Mouse (Mus musculus) embryonic fibroblast, embryonic 13.5 days (primary cell): ENCODE data around the gene Tnrc18. TPM values are rescaled to one million over a fixed set of nuclear protein-coding genes. Genes with fewer than 3 reads are reported as not detected.

ENCODE experiments used
- H3K27ac ChIP-seq: 2 replicates; pipeline ENCODE4 v1.5.1; 2012; ENCODE audit warnings: low read length, control low read depth, inconsistent platforms; ENCODE audit not compliant: insufficient read depth
- H3K4me1 ChIP-seq: 2 replicates; pipeline ENCODE4 v1.6.1; 2011; ENCODE audit warnings: low read length; ENCODE audit not compliant: control insufficient read depth, insufficient read depth
- H3K4me3 ChIP-seq: 2 replicates; pipeline ENCODE4 v1.5.1; 2011; ENCODE audit warnings: mild to moderate bottlenecking, control low read depth, low read length; ENCODE audit not compliant: insufficient read depth
- CTCF ChIP-seq: IDR thresholded peaks from 2 replicates; pipeline ENCODE4 v1.5.1; 2011; ENCODE audit warnings: mild to moderate bottlenecking, control low read depth, low read length, moderate library complexity, borderline replicate concordance; ENCODE audit not compliant: insufficient read depth
- POLR2A ChIP-seq: IDR thresholded peaks from 2 replicates; pipeline ENCODE4 v1.6.1; 2011; ENCODE audit warnings: low read depth, mild to moderate bottlenecking, control low read depth, low read length, moderate library complexity
- polyA plus RNA-seq: library from polyadenylated mRNA; stranded (reverse); fragments of >200 nt; gene quantifications from 2 replicates; pipeline ENCODE4 v1.2.4, GENCODE M21; 2011; ENCODE audit warnings: low read depth; ENCODE audit not compliant: missing spikeins, insufficient read length

The Tnrc18 gene
- polyA plus RNA-seq, 1 experiment: 98.0 TPM

- H3K4me3 ChIP-seq: no peak overlapping the region
- no peak overlapping the region for H3K27ac ChIP-seq
- no peak for TF ChIP-seq POLR2A
- TF ChIP-seq CTCF: no peak
- H3K4me1 ChIP-seq: no peaks in the 10 kb centered on the region
Observed at GRCm38 (mm10) chr5:142750173-142750572, 67.3 kb downstream of the Tnrc18 start.

DNA sequence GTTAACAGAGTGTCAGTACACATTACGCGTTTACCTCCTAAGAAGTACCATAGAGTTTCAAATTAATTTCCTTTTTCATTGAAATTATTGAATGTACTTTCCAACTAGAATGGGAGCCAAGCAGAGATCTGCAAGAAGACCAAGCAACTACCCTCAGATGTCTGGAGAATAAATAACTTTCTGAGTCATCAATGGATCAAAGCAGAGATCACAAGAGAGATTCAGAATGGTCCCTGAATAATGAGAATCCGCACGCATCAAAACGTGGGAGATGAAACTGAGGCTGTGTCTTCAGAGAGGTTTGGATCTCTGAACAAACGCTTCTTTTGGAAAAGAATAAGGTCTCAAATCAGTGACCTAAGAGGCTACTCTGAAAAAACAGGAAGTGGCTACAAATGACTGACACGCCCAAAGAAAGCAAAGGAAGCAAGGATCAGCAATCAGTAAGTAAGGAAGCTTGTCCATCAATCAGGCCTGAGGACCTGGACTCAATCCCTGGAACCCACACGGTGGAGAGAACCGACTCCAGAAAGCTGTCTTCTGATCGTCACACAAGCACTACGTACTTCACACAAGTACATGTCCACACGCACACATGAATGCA is 70.3 kb downstream of the Tnrc18 start:
- Histone ChIP-seq H3K4me3 (no peak overlapping the region), H3K4me1 (no peaks in the 10 kb centered on the region), H3K27ac (no peak overlapping the region)
- TF ChIP-seq CTCF (no peak), POLR2A (no peak)

GRCm38 (mm10) chr5:142739941-142740340 is 77.5 kb downstream of the Tnrc18 start:
- no peak overlapping the region for H3K27ac ChIP-seq
- H3K4me3 ChIP-seq: no peak overlapping the region
- no peaks in the 10 kb centered on the region for H3K4me1 ChIP-seq
- TF ChIP-seq CTCF (no peak), POLR2A (no peak)

DNA sequence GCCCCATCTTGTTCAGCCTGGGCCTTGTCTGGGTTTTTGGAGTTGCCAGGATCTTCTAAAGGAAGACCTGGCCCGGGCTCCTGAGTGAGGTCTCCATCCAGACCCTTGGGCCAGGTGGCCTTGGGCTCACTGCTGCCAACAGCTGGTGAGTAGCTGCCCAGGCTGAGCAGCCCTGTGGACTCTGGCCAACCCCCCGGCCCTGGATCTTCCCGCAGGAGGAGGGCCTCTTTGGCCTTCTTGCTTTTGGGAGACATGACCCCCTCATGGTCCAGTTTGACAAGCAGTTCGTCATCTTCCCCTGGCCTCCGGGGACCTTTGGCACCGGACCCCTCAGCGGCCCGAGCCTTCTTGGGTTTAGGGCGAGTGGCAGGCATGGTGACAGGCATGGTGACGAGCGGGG is 85.5 kb downstream of the Tnrc18 start:
- H3K4me3 ChIP-seq: no peak overlapping the region
- no peak overlapping the region for H3K27ac ChIP-seq
- H3K4me1 ChIP-seq: no peaks in the 10 kb centered on the region
- no peak for TF ChIP-seq CTCF

GRCm38 (mm10) chr5:142730295-142730694 is 87.2 kb downstream of the Tnrc18 start:
- Histone ChIP-seq H3K27ac (no peak overlapping the region), H3K4me1 (no peaks in the 10 kb centered on the region), H3K4me3 (no peak overlapping the region)
- TF ChIP-seq POLR2A (no peak), CTCF (no peak)

DNA sequence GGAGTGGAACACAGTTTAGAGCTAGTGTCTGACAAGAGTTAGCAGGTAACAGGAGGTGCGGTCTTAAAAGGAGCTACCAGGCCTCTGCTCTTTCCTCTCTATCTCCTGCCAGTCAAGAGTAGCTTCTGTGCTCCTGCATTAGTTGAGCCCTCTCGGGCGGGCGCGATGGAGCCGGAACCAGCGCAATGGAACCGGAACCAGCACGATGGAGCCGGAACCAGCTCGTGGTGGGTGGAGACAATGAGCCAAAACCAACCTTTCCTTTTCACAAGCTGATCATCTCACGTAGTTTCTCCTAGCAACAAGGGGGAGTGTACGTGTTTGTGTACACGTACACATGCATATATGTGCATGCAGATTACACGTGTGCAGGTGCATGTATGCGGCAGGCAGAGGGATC is 89.2 kb downstream of the Tnrc18 start:
- TF ChIP-seq CTCF (no peak), POLR2A (no peak)

DNA sequence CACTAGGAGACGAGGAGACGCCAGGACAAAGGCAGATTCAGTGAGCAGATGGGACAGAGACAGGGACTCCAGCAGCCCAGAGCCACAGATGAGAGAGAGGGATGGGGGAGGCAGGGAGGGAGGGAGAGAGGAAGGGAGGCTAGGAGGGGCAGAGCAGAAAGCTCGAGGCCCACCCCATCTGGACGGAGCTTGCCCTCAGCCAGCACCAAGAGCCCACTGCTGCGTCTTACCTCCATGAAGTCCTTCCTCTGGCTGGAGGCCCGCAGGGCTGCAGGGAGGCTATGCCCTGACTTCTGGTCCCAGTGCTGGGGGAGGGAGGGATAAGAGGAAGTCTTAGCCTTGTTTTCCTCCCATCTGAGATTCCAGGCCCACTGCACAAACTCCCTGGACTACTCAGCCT is 90.7 kb downstream of the Tnrc18 start:
- Histone ChIP-seq H3K4me1 (no peaks in the 10 kb centered on the region), H3K27ac (no peak overlapping the region), H3K4me3 (no peak overlapping the region)
- no peak for TF ChIP-seq CTCF
- TF ChIP-seq POLR2A: no peak

More for the DNA sequence above, 89.2 kb downstream of the Tnrc18 start:
- Histone ChIP-seq H3K4me1 (no peaks in the 10 kb centered on the region), H3K4me3 (no peak overlapping the region), H3K27ac (no peak overlapping the region)

DNA sequence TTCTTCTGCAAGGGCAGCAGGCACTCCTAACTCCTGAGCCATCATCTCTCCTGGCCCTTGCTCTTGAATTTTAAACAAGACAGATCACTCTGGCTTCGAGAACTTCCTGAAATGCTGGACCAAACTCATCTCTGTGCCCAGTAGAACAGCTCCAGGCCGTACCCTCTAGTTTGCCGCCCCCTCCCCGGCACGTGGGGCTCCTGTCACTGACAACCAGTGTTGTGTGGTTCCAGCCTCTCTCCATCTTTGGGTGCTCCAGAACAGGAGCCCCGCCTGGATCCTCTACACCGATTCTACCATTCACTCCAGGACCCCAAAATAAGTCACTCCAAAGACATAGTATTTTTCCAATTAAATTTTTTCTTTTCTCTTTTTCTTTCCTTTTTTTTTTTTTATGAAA is 93.2 kb downstream of the Tnrc18 start:
- H3K4me1 ChIP-seq: no peaks in the 10 kb centered on the region
- no peak overlapping the region for H3K27ac ChIP-seq
- H3K4me3 ChIP-seq: no peak overlapping the region
- TF ChIP-seq POLR2A (no peak), CTCF (no peak)

GRCm38 (mm10) chr5:142723520-142724133 is 93.8 kb downstream of the Tnrc18 start:
- Histone ChIP-seq H3K4me1 (no peaks in the 10 kb centered on the region), H3K27ac (no peak overlapping the region), H3K4me3 (no peak overlapping the region)
- TF ChIP-seq POLR2A (no peak), CTCF (peak; percentile 70; the same call in 1 of the 2 replicates)

DNA sequence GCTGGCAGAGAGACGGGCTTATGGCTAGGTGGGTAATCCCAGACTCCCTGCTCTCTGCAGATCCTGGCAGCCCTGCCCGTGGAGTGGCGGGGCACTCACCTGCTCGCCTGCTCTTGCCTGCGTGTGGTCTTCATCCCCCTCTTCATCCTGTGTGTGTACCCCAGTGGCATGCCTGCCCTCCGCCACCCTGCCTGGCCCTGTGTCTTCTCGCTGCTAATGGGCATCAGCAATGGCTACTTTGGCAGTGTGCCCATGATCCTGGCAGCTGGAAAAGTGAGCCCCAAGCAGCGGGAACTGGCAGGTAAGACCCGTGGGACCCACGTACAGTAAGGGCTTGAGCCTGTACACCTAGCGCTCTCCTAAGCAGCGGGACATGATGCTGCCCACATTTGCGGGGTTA is 97.6 kb downstream of the Tnrc18 start:
- no peaks in the 10 kb centered on the region for H3K4me1 ChIP-seq
- TF ChIP-seq POLR2A (no peak), CTCF (no peak)
- no peak overlapping the region for H3K4me3 ChIP-seq

GRCm38 (mm10) chr5:142718486-142718885 is 99.0 kb downstream of the Tnrc18 start:
- H3K4me1 ChIP-seq: no peaks in the 10 kb centered on the region
- TF ChIP-seq CTCF: no peak
- TF ChIP-seq POLR2A: no peak
- H3K4me3 ChIP-seq: no peak overlapping the region
- no peak overlapping the region for H3K27ac ChIP-seq

More for the DNA sequence above, 97.6 kb downstream of the Tnrc18 start:
- no peak overlapping the region for H3K27ac ChIP-seq
